Mouse (Mus musculus) kidney, postnatal 0 days (tissue): ENCODE measurements around the gene Wdr35. TPM values are rescaled to one million over a fixed set of nuclear protein-coding genes. Genes with fewer than 3 reads are reported as not detected.

Experiments
- ATAC-seq: fragments of 200-750 bp; cut with Nextera tagmentation; replicated peaks from 2 replicates; pipeline ENCODE4 v1.8.0; 2017; ENCODE audit warnings: low read depth, moderate number of reproducible peaks, moderate TSS enrichment, moderate library complexity; ENCODE audit not compliant: low FRiP score
- DNase-seq: peaks from one replicate; pipeline ENCODE4 v3.0.0-alpha.2; 2016; ENCODE audit warnings: low spot score
- H3K27ac ChIP-seq: fragments of 300-500 bp; sonication (generic); 2 replicates; pipeline ENCODE4 v1.5.1; 2014; ENCODE audit warnings: mild to moderate bottlenecking
- H3K27me3 ChIP-seq: fragments of 300-500 bp; sonication (generic); 2 replicates; pipeline ENCODE4 v1.6.1; 2014; ENCODE audit warnings: low read length, mixed read lengths; ENCODE audit not compliant: insufficient read depth
- H3K36me3 ChIP-seq: fragments of 300-500 bp; sonication (generic); 2 replicates; pipeline ENCODE4 v1.6.1; 2014; ENCODE audit warnings: low read length, mixed read lengths; ENCODE audit not compliant: insufficient read depth
- H3K4me1 ChIP-seq: fragments of 300-500 bp; sonication (generic); replicated peaks from 2 replicates; pipeline ENCODE4 v1.6.1; 2014; ENCODE audit warnings: antibody characterized with exemption, low read length, mixed read lengths; ENCODE audit not compliant: insufficient read depth
- H3K4me2 ChIP-seq: fragments of 300-500 bp; sonication (generic); 2 replicates; pipeline ENCODE4 v1.6.1; 2014; ENCODE audit warnings: mild to moderate bottlenecking, low read length, moderate library complexity, mixed read lengths
- H3K4me3 ChIP-seq: fragments of 300-500 bp; sonication (generic); replicated peaks from 2 replicates; pipeline ENCODE4 v1.5.1; 2014; ENCODE audit warnings: low read depth, low read length
- H3K9ac ChIP-seq: fragments of 300-500 bp; sonication (generic); 2 replicates; pipeline ENCODE4 v1.6.1; 2014; ENCODE audit warnings: low read depth, low read length
- H3K9me3 ChIP-seq: fragments of 300-500 bp; sonication (generic); replicated peaks from 2 replicates; pipeline ENCODE4 v1.6.1; 2016; ENCODE audit warnings: low read length, inconsistent platforms, mixed read lengths
- CTCF ChIP-seq: IDR thresholded peaks from 2 replicates; pipeline ENCODE4 v1.5.1; 2016; ENCODE audit warnings: antibody characterized with exemption, low read depth, mild to moderate bottlenecking, moderate library complexity
- WGBS: fragments of 180-500 bp; shearing (Covaris S2); extraction: QIAGEN DNeasy Blood & Tissue Kit; methylation state at CpG from one replicate; pipeline ENCODE4 v1.1.7; 2014; 5-methylcytosine and 5-hydroxymethylcytosine counted together
- polyA plus RNA-seq: library from polyadenylated mRNA; unstranded; fragments of >200 nt; fragmentation: Nextera tagmentation; extraction: Ambion mirVana; gene quantifications from 2 replicates; pipeline ENCODE4 v1.2.1, GENCODE M21; 2015

The Wdr35 gene
- polyA plus RNA-seq, 1 experiment from 2014 or later, result 12.4 TPM

DNA sequence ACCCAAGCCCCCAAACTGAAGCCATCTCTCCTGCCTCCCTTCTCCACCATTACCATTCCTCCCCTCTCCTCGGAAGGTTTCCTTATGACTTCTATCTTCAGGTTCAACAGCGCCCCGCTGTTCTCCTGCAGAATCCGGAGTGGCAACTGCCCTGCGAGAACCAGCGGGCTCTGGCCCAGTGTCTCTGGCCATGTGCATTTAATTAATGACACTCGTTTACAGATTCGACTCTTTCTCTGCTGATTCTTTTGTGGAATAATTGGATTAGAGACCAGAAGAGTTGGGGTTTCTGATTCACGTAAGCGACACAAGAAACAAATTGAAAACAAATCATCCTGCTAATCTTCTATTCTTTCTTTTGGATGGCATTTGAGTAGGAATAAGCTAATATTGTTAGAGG is 20.6 kb upstream of the Wdr35 start:
- no peaks in the 10 kb centered on the region for H3K36me3 ChIP-seq
- H3K27ac ChIP-seq, result no peak overlapping the region
- DNase-seq (no peak), ATAC-seq (no peak)
- H3K9me3 ChIP-seq, result no peaks in the 10 kb centered on the region
- H3K4me3 ChIP-seq, result no peak overlapping the region
- H3K4me2 ChIP-seq, result no peak overlapping the region
- no peak overlapping the region for H3K9ac ChIP-seq
- H3K27me3 ChIP-seq, result 0 out of 2 replicates have a peak, but pooled peaks cover 3% of the 10 kb centered on the region
- 84% methylated on average over 10 of the region's 10 CpGs for WGBS
- no peak for TF ChIP-seq CTCF
- H3K4me1 ChIP-seq, result peaks cover 3% of the 10 kb centered on the region; the same call in 1 of the 2 replicates

DNA sequence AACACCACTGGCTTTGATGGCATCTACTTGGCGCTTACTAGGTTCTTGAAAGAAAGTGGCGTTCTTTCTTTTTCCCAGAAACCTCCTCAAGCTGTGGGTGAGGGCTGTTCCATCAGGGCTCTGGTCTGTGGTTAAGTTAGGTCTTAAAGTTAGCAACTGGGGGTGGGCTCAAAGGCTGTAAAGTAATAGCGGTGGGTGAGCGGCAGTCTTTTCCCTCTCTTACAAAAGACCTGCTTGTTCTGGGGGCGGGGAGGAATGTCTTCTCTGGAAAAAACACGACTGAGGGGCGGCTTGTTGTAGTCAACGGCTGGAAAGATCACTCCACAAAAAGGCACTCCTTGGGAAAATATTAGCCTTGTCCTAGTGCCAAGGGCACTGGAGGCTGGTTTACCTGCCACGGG is 19.5 kb upstream of the Wdr35 start:
- Histone ChIP-seq H3K4me3 (no peak overlapping the region), H3K4me1 (no peaks in the 10 kb centered on the region), H3K36me3 (no peaks in the 10 kb centered on the region), H3K27me3 (0 out of 2 replicates have a peak, but pooled peaks cover 3% of the 10 kb centered on the region), H3K4me2 (no peak overlapping the region), H3K9me3 (no peaks in the 10 kb centered on the region), H3K9ac (no peak overlapping the region), H3K27ac (no peak overlapping the region)
- DNase-seq (no peak), ATAC-seq (no peak)
- no peak for TF ChIP-seq CTCF
- 43% methylated on average over 9 of the region's 9 CpGs for WGBS

DNA sequence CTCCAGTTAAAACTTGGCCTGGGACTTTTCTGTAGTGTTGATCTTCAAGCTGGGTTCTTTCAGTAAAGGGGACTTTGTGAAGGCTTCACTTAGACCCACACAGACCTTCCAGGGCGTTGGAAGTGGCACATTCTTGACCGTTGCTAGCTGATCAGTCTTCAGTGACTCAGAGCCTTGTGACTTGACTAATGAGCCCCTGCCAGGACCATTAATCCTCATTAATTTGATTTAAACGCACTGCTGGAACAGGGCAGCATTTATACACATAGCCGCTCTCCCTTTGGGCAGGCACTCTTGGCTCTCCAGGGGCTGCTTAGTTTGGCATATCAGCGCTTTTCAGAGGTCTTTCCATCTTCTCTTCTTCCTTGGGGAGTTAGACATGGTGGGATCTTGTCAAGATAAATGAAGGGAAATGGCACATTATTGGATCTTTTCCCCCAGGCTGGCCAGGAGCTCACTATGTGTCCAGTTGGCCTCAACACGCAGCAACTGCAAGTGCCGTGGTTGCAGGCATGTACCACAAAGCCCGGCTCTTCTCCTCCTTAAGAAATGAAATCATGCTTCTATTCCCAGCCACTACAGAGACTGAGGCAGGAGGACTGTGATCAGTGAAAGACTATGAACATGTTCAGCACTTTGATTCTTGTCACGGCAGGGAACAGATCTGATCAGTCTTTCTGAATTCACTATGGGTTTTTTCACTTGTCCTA is 11.9 kb upstream of the Wdr35 start:
- ATAC-seq (no peak; the same call in 1 of the 2 replicates), DNase-seq (peak; percentile 64)
- Histone ChIP-seq H3K36me3 (no peaks in the 10 kb centered on the region), H3K4me1 (no peaks in the 10 kb centered on the region), H3K27ac (no peak overlapping the region), H3K4me3 (no peak overlapping the region), H3K9ac (no peak overlapping the region), H3K9me3 (no peaks in the 10 kb centered on the region), H3K27me3 (no peaks in the 10 kb centered on the region), H3K4me2 (no peak overlapping the region)
- WGBS, result 34% methylated on average over 9 of the region's 9 CpGs
- no peak for TF ChIP-seq CTCF

DNA sequence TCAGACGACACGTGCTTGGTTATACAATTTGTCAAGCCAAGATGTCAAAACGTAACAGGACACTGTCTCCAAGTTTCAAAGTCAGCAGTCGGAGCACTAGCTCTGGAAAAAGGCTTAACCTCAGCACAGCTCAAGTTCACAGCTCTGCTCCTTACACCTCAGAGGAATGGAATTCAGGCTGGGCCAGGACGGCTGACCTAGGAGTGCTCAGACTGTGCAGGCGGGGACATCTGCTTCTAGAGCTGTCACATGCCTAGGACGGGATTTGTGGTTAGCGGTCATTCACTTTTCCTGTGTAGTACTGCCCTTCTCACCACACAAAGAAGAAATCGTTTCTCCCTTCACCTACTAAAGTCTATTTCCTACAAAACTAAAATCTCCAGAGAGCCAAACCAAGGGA is 3.9 kb upstream of the Wdr35 start:
- DNase-seq, result peak; percentile 86
- no peaks in the 10 kb centered on the region for H3K9me3 ChIP-seq

DNA sequence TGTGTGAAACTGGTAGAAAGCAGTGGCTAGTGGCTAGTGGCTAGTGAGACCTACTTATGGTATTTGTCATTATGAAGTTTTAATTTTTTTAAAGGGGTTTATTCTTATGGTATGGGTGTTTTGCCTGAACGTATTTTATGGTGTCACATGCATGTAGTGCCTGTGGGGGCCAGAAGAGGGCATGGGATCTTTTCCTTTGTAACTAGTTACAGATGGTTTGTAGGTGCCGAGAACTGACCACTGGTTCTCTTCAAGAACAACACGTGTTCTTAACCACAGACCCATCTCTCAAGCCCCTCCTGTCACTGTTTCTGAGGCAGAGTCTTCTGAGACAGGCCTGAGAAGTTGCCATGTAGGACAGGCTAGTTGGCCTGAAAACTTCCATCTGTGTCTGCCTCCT is 1.4 kb downstream of the Wdr35 start:
- Histone ChIP-seq H3K9ac (no peak overlapping the region), H3K36me3 (peaks cover 5% of the 10 kb centered on the region; the same call in 1 of the 2 replicates), H3K4me1 (peaks cover 5% of the 10 kb centered on the region; the same call in 1 of the 2 replicates), H3K9me3 (no peaks in the 10 kb centered on the region), H3K4me2 (no peak overlapping the region), H3K27me3 (no peaks in the 10 kb centered on the region), H3K27ac (no peak overlapping the region), H3K4me3 (no peak overlapping the region)
- no peak for TF ChIP-seq CTCF
- no peak for DNase-seq
- no peak for ATAC-seq
- 92% methylated on average over 3 of the region's 3 CpGs for WGBS

More for the DNA sequence above, 3.9 kb upstream of the Wdr35 start:
- Histone ChIP-seq H3K4me3 (no peak overlapping the region), H3K27me3 (no peaks in the 10 kb centered on the region), H3K27ac (no peak overlapping the region), H3K4me2 (no peak overlapping the region), H3K36me3 (no peaks in the 10 kb centered on the region), H3K4me1 (peaks cover 5% of the 10 kb centered on the region; the same call in 1 of the 2 replicates), H3K9ac (no peak overlapping the region)
- 9% methylated on average over 9 of the region's 9 CpGs for WGBS
- ATAC-seq, result peak; percentile 94
- TF ChIP-seq CTCF, result no peak

DNA sequence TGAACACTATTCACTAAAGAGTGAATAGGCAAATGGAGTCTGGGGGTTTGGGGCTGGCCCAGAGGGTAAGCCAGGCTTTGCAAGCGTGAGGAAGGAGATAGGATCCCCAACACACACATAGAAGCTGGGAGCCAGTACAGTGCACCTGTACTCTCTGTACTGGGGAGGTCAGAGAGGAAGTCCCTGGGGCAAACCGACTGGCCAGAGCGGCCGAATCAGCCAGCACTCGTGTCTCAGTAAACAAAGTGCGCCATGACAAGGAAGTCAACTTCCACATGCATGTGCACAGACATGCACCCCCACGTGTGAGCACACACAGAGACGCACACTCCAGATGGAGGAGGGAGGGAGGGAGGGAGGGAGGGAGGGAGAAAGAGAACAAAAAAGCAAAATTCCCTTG is 19.5 kb downstream of the Wdr35 start:
- WGBS, result 82% methylated on average over 8 of the region's 8 CpGs
- ATAC-seq, result no peak
- H3K9ac ChIP-seq, result no peak overlapping the region

DNA sequence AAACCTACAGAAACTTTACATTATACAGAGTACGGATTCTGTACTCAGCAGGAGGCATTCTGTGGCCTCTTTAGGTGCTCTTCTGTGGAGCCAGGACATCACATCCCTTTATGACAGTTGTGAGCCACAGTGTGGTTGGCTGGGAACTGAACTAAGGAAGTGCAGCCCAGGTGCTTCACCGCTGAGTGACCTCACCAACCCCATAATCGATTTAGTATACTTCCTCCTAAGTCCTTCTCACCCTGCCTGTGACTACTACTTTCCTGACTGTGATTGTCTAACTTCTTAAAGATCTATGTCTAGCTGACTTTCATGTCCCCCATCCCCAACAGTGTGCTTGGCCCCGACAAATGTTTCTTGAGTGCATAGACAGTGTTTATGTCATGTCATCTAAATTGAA is 24.6 kb downstream of the Wdr35 start:
- H3K4me1 ChIP-seq, result no peaks in the 10 kb centered on the region
- 92% methylated on average over 4 of the region's 4 CpGs for WGBS
- no peak overlapping the region for H3K27ac ChIP-seq
- no peak overlapping the region for H3K4me3 ChIP-seq
- ATAC-seq (no peak), DNase-seq (no peak)
- H3K36me3 ChIP-seq, result no peaks in the 10 kb centered on the region
- no peaks in the 10 kb centered on the region for H3K27me3 ChIP-seq
- H3K4me2 ChIP-seq, result no peak overlapping the region
- TF ChIP-seq CTCF, result no peak
- no peak overlapping the region for H3K9ac ChIP-seq
- H3K9me3 ChIP-seq, result no peaks in the 10 kb centered on the region

More for the DNA sequence above, 19.5 kb downstream of the Wdr35 start:
- no peaks in the 10 kb centered on the region for H3K4me1 ChIP-seq
- no peaks in the 10 kb centered on the region for H3K27me3 ChIP-seq
- DNase-seq, result no peak
- 0 out of 2 replicates have a peak, but pooled peaks cover 2% of the 10 kb centered on the region for H3K36me3 ChIP-seq
- TF ChIP-seq CTCF, result no peak
- no peak overlapping the region for H3K4me2 ChIP-seq
- H3K4me3 ChIP-seq, result no peak overlapping the region
- no peaks in the 10 kb centered on the region for H3K9me3 ChIP-seq
- H3K27ac ChIP-seq, result no peak overlapping the region
